Mouse (Mus musculus): ENCODE data around the gene Hes3. TPM values are rescaled to one million over a fixed set of nuclear protein-coding genes. Genes with fewer than 3 reads are reported as not detected.

Hes3 gene
- not detected in 2 replicates for polyA plus RNA-seq (2014; fragmentation: Nextera tagmentation; extraction: Ambion mirVana)

DNA sequence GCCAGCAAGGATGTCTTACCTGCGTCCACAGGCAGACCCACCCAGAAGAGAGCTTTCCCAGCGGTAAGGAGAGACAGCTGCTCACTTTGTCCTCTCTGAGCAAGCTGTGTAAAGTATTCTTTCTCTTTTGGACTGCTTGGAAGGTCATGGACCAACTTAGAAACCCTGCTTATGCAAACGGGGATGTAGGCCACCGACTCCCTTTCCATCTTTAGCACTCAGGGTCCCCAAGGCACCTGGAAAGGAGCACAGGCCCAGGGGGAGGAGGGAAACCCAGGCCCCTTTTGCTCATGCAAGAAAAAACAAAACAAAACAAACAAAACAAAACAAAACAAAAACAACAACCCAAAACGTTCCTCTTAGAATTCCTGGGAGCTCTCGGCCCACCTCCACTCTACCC lies at the start of gene Hes3:
Gene Hes3, minus strand, starts transcription at position 101 of the 400 bp plus-strand sequence.
- Histone ChIP-seq H3K4me3 (ENCODE audit: low read depth, low read length) (peak within 1 kb of the TSS; percentile 28), H3K36me3 (ENCODE audit: control insufficient read depth, insufficient read depth, low read length) (no peaks in the 10 kb centered on the region), H3K4me1 (ENCODE audit: control insufficient read depth, insufficient read depth, low read length) (peaks cover 12% of the 10 kb centered on the region; the same call in 1 of the 2 replicates), H3K27ac (ENCODE audit: low read depth, low read length) (no peak within 1 kb of the TSS), H3K9me3 (replicated peaks; ENCODE audit: control insufficient read depth, low read length) (no peaks in the 10 kb centered on the region), H3K4me2 (peak within 1 kb of the TSS; percentile 44), H3K9ac (ENCODE audit: low read depth, low read length) (no peak within 1 kb of the TSS), H3K27me3 (ENCODE audit: control insufficient read depth, insufficient read depth, low read length) (peaks cover 66% of the 10 kb centered on the region)
- ATAC-seq (replicated peaks; ENCODE audit: insufficient number of reproducible peaks, low FRiP score, low TSS enrichment): no peak
- 31% methylated on average over 6 of the region's 6 CpGs for WGBS (ENCODE audit: insufficient replicate concordance)

- H3K4me3 ChIP-seq (ENCODE audit: low read depth, low read length): no peak overlapping the region
- H3K9me3 ChIP-seq (replicated peaks; ENCODE audit: control insufficient read depth, low read length): no peaks in the 10 kb centered on the region
- H3K4me1 ChIP-seq (ENCODE audit: control insufficient read depth, insufficient read depth, low read length): peaks cover 16% of the 10 kb centered on the region
- H3K27ac ChIP-seq (ENCODE audit: low read depth, low read length): no peak overlapping the region
- H3K9ac ChIP-seq (ENCODE audit: low read depth, low read length): no peak overlapping the region
- peaks cover 78% of the 10 kb centered on the region for H3K27me3 ChIP-seq (ENCODE audit: control insufficient read depth, insufficient read depth, low read length)
- no peak overlapping the region for H3K4me2 ChIP-seq
- 35% methylated on average over 15 of the region's 15 CpGs for WGBS (ENCODE audit: insufficient replicate concordance)
- no peaks in the 10 kb centered on the region for H3K36me3 ChIP-seq (ENCODE audit: control insufficient read depth, insufficient read depth, low read length)
- ATAC-seq (replicated peaks; ENCODE audit: insufficient number of reproducible peaks, low FRiP score, low TSS enrichment): no peak
These were observed 49.3 kb upstream of the Hes3 start for GRCm38 (mm10) chr4:152340584-152341284.

DNA sequence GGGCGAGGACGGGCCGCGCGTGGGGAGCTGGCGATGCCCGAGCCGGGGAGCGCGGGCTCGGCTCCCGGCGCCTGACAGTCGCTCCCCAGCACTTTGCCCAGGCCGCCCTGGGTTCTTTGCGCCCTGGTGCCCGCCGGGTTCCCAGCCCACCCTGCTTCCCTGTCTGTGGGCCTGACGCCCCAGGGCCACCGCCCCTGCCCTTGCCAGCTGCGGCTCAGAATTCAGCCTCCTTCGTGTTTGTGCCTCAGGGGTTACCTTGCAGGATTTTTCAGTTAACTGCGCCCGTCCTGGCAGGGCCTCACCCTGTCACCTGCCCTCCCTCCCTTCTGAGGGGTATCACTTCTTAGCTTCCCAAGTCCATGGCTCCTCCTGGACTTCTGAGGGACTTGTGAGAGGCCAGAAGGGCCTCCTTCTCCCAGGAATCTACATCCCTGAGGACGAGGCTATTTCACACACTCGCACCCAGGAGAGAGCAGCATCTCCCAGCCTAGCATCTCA lies 47.9 kb upstream of the Hes3 start:
- Histone ChIP-seq H3K27ac (ENCODE audit: low read depth, low read length) (no peak overlapping the region), H3K9ac (ENCODE audit: low read depth, low read length) (no peak overlapping the region), H3K27me3 (ENCODE audit: control insufficient read depth, insufficient read depth, low read length) (peaks cover 77% of the 10 kb centered on the region), H3K36me3 (ENCODE audit: control insufficient read depth, insufficient read depth, low read length) (peaks cover 8% of the 10 kb centered on the region), H3K4me3 (ENCODE audit: low read depth, low read length) (peak overlapping the region; percentile 55), H3K9me3 (replicated peaks; ENCODE audit: control insufficient read depth, low read length) (no peaks in the 10 kb centered on the region), H3K4me1 (ENCODE audit: control insufficient read depth, insufficient read depth, low read length) (peaks cover 13% of the 10 kb centered on the region), H3K4me2 (peak overlapping the region; percentile 97)
- no peak for ATAC-seq (replicated peaks; ENCODE audit: insufficient number of reproducible peaks, low FRiP score, low TSS enrichment)
- 5% methylated on average over 20 of the region's 26 CpGs for WGBS (ENCODE audit: insufficient replicate concordance)

GRCm38 (mm10) chr4:152338419-152339292 lies 47.2 kb upstream of the Hes3 start, which contains the start of gene Chd5:
Gene Chd5, plus strand, starts transcription at chr4:152338651.
- peak within 1 kb of the TSS; percentile 97 for H3K4me2 ChIP-seq
- H3K27ac ChIP-seq (ENCODE audit: low read depth, low read length): no peak within 1 kb of the TSS
- 3% methylated on average over 77 of the region's 120 CpGs for WGBS (ENCODE audit: insufficient replicate concordance)
- H3K9me3 ChIP-seq (replicated peaks; ENCODE audit: control insufficient read depth, low read length): no peaks in the 10 kb centered on the region
- ATAC-seq (replicated peaks; ENCODE audit: insufficient number of reproducible peaks, low FRiP score, low TSS enrichment): no peak
- H3K4me1 ChIP-seq (ENCODE audit: control insufficient read depth, insufficient read depth, low read length): peaks cover 13% of the 10 kb centered on the region
- peak within 1 kb of the TSS; percentile 55 for H3K4me3 ChIP-seq (ENCODE audit: low read depth, low read length)
- peaks cover 15% of the 10 kb centered on the region for H3K36me3 ChIP-seq (ENCODE audit: control insufficient read depth, insufficient read depth, low read length)
- H3K27me3 ChIP-seq (ENCODE audit: control insufficient read depth, insufficient read depth, low read length): peaks cover 70% of the 10 kb centered on the region
- 0 out of 2 replicates have a peak within 1 kb of the TSS, but pooled peaks have one; percentile 34 for H3K9ac ChIP-seq (ENCODE audit: low read depth, low read length)

GRCm38 (mm10) chr4:152337772-152338171 lies 46.3 kb upstream of the Hes3 start:
- ATAC-seq (replicated peaks; ENCODE audit: insufficient number of reproducible peaks, low FRiP score, low TSS enrichment): no peak
- Histone ChIP-seq H3K36me3 (ENCODE audit: control insufficient read depth, insufficient read depth, low read length) (peaks cover 21% of the 10 kb centered on the region), H3K4me2 (no peak overlapping the region), H3K9ac (ENCODE audit: low read depth, low read length) (no peak overlapping the region), H3K27me3 (ENCODE audit: control insufficient read depth, insufficient read depth, low read length) (peaks cover 63% of the 10 kb centered on the region), H3K4me3 (ENCODE audit: low read depth, low read length) (no peak overlapping the region), H3K9me3 (replicated peaks; ENCODE audit: control insufficient read depth, low read length) (no peaks in the 10 kb centered on the region), H3K27ac (ENCODE audit: low read depth, low read length) (no peak overlapping the region), H3K4me1 (ENCODE audit: control insufficient read depth, insufficient read depth, low read length) (peaks cover 13% of the 10 kb centered on the region)
- WGBS (ENCODE audit: insufficient replicate concordance): 27% methylated on average over 6 of the region's 6 CpGs

GRCm38 (mm10) chr4:152333587-152333986 lies 42.1 kb upstream of the Hes3 start:
- 93% methylated on average over 12 of the region's 12 CpGs for WGBS (ENCODE audit: insufficient replicate concordance)
- H3K36me3 ChIP-seq (ENCODE audit: control insufficient read depth, insufficient read depth, low read length): peaks cover 49% of the 10 kb centered on the region
- no peak for ATAC-seq (replicated peaks; ENCODE audit: insufficient number of reproducible peaks, low FRiP score, low TSS enrichment)

GRCm38 (mm10) chr4:152332952-152333351 lies 41.5 kb upstream of the Hes3 start:
- Histone ChIP-seq H3K27ac (ENCODE audit: low read depth, low read length) (no peak overlapping the region), H3K9me3 (replicated peaks; ENCODE audit: control insufficient read depth, low read length) (no peaks in the 10 kb centered on the region), H3K9ac (ENCODE audit: low read depth, low read length) (no peak overlapping the region), H3K4me2 (no peak overlapping the region), H3K4me3 (ENCODE audit: low read depth, low read length) (no peak overlapping the region), H3K36me3 (ENCODE audit: control insufficient read depth, insufficient read depth, low read length) (peaks cover 50% of the 10 kb centered on the region), H3K4me1 (ENCODE audit: control insufficient read depth, insufficient read depth, low read length) (no peaks in the 10 kb centered on the region), H3K27me3 (ENCODE audit: control insufficient read depth, insufficient read depth, low read length) (peaks cover 18% of the 10 kb centered on the region)
- 33% methylated on average over 2 of the region's 2 CpGs for WGBS (ENCODE audit: insufficient replicate concordance)
- ATAC-seq (replicated peaks; ENCODE audit: insufficient number of reproducible peaks, low FRiP score, low TSS enrichment): no peak

More at GRCm38 (mm10) chr4:152333587-152333986, 42.1 kb upstream of the Hes3 start:
- H3K4me3 ChIP-seq (ENCODE audit: low read depth, low read length): no peak overlapping the region
- no peaks in the 10 kb centered on the region for H3K9me3 ChIP-seq (replicated peaks; ENCODE audit: control insufficient read depth, low read length)
- H3K27me3 ChIP-seq (ENCODE audit: control insufficient read depth, insufficient read depth, low read length): peaks cover 25% of the 10 kb centered on the region
- no peak overlapping the region for H3K4me2 ChIP-seq
- H3K4me1 ChIP-seq (ENCODE audit: control insufficient read depth, insufficient read depth, low read length): peaks cover 1% of the 10 kb centered on the region
- H3K27ac ChIP-seq (ENCODE audit: low read depth, low read length): no peak overlapping the region
- no peak overlapping the region for H3K9ac ChIP-seq (ENCODE audit: low read depth, low read length)

GRCm38 (mm10) chr4:152328691-152329090 lies 37.2 kb upstream of the Hes3 start:
- WGBS (ENCODE audit: insufficient replicate concordance): 80% methylated on average over 6 of the region's 6 CpGs
- H3K27ac ChIP-seq (ENCODE audit: low read depth, low read length): no peak overlapping the region
- H3K36me3 ChIP-seq (ENCODE audit: control insufficient read depth, insufficient read depth, low read length): peaks cover 39% of the 10 kb centered on the region
- H3K9me3 ChIP-seq (replicated peaks; ENCODE audit: control insufficient read depth, low read length): no peaks in the 10 kb centered on the region
- no peak overlapping the region for H3K9ac ChIP-seq (ENCODE audit: low read depth, low read length)
- H3K4me2 ChIP-seq: no peak overlapping the region
- peaks cover 7% of the 10 kb centered on the region for H3K4me1 ChIP-seq (ENCODE audit: control insufficient read depth, insufficient read depth, low read length)
- no peak for ATAC-seq (replicated peaks; ENCODE audit: insufficient number of reproducible peaks, low FRiP score, low TSS enrichment)
- no peaks in the 10 kb centered on the region for H3K27me3 ChIP-seq (ENCODE audit: control insufficient read depth, insufficient read depth, low read length)
- no peak overlapping the region for H3K4me3 ChIP-seq (ENCODE audit: low read depth, low read length)

Data from heart, embryonic 11.5 days (tissue).